Mouse (Mus musculus): ENCODE measurements around the gene Olfr13. TPM values are rescaled to one million over a fixed set of nuclear protein-coding genes. Genes with fewer than 3 reads are reported as not detected.
"Not testable (repeated sequence)": the region's sequence is repeated elsewhere in the genome, so short reads cannot be mapped to it uniquely, and the experiment has no call there.

The Olfr13 gene
- polyA plus RNA-seq (2012; rRNA removed): not detected in 2 replicates

DNA sequence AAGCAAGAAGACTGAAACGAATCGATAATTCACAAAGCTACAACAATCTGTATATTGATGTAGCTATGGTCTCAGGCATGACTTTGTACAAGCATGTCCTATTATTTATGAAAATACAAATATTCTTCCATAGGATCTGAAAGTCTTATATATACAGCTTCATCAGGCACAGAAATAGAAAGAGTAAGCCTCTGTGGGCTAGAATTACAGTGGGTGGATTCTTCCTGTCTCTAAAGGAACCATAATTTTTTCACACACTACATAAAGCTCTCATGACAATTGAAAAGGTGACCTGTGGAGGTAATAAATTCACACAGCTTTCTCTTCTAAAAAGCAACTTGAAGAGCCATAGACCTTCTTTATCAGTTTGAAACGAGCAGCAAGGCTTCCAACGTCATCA lies at the start of gene Olfr13:
Olfr13 (plus strand) TSS at position 301 of the 400 bp plus-strand sequence.
- WGBS: 52% methylated on average over 4 of the region's 4 CpGs
- no peak for DNase-seq
- TF ChIP-seq CTCF (IDR thresholded peaks at IDR 0.05; ENCODE audit: insufficient read depth, low read length): no peak
- no peak within 1 kb of the TSS for H3K4me3 ChIP-seq (replicated peaks; ENCODE audit: extremely low read depth, low read depth, low read length)
- H3K4me1 ChIP-seq (ENCODE audit: control insufficient read depth, insufficient read depth, low read length): no peaks in the 10 kb centered on the region

- 73% methylated on average over 2 of the region's 2 CpGs for WGBS
- not testable (repeated sequence) for H3K4me1 ChIP-seq (ENCODE audit: control insufficient read depth, insufficient read depth, low read length); H3K4me3 ChIP-seq (replicated peaks; ENCODE audit: extremely low read depth, low read depth, low read length); DNase-seq
Observed at GRCm38 (mm10) chr6:43146267-43146666, 25.7 kb upstream of the Olfr13 start, which contains the start of gene Olfr237-ps1. Gene Olfr237-ps1 (plus strand): TSS chr6:43146567.

DNA sequence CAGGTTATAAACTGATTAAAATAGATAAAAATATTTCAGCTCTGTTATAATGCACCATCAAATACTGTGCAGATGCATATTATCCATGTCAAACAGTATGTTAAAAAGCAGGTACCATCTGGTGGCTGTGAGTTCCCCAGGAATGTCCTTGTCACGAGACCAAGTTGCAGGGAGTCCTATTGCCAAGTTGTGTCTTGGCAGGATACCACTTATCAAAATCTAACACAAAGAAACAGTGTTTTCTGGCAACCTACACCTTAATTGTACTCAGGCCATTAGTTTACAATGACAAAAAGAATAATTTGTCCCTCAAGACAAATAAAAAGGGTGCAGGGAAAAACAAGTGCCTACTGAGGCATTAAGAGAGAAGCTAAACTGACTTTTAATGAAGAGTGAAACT lies 12.4 kb upstream of the Olfr13 start:
- WGBS: 39% methylated on average over 1 of the region's 1 CpGs
- H3K4me3 ChIP-seq (replicated peaks; ENCODE audit: extremely low read depth, low read depth, low read length): no peak overlapping the region
- no peaks in the 10 kb centered on the region for H3K4me1 ChIP-seq (ENCODE audit: control insufficient read depth, insufficient read depth, low read length)
- DNase-seq: no peak
- TF ChIP-seq CTCF (IDR thresholded peaks at IDR 0.05; ENCODE audit: insufficient read depth, low read length): no peak

DNA sequence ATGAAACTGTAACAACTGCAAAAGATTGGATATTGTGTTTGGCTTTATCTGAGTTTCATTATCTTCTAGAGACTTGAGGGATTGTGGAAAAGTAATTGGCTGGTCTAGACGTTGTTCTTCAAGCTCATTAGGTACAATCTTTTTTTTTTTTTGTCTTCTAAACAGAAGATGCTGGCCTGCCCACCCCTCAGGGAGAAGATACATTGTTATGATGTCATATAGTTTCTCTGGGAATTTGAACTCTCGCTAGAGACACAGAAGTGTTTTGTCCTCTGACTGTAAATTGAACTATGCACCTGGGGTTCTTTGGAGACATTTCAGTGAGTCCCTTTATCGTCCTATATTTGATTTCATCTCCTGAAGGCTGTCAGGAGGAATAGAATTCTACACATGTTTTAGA lies 9.0 kb upstream of the Olfr13 start, which contains the start of gene Olfr437:
Olfr437 (plus strand) TSS at position 301 of the 400 bp plus-strand sequence.
- H3K4me3 ChIP-seq (replicated peaks; ENCODE audit: extremely low read depth, low read depth, low read length): no peak within 1 kb of the TSS
- WGBS: 62% methylated on average over 3 of the region's 3 CpGs
- no peak for TF ChIP-seq CTCF (IDR thresholded peaks at IDR 0.05; ENCODE audit: insufficient read depth, low read length)
- TF ChIP-seq POLR2A (IDR thresholded peaks at IDR 0.05; ENCODE audit: borderline replicate concordance, extremely low read depth, low read depth, low read length): no peak
- H3K4me1 ChIP-seq (ENCODE audit: control insufficient read depth, insufficient read depth, low read length): no peaks in the 10 kb centered on the region
- no peak for DNase-seq

GRCm38 (mm10) chr6:43167246-43167645 lies 4.7 kb upstream of the Olfr13 start:
- WGBS: 91% methylated on average over 4 of the region's 4 CpGs
- no peak for DNase-seq
- H3K4me3 ChIP-seq (replicated peaks; ENCODE audit: extremely low read depth, low read depth, low read length): no peak overlapping the region
- no peak for TF ChIP-seq POLR2A (IDR thresholded peaks at IDR 0.05; ENCODE audit: borderline replicate concordance, extremely low read depth, low read depth, low read length)
- no peak for TF ChIP-seq CTCF (IDR thresholded peaks at IDR 0.05; ENCODE audit: insufficient read depth, low read length)
- H3K4me1 ChIP-seq (ENCODE audit: control insufficient read depth, insufficient read depth, low read length): no peaks in the 10 kb centered on the region

DNA sequence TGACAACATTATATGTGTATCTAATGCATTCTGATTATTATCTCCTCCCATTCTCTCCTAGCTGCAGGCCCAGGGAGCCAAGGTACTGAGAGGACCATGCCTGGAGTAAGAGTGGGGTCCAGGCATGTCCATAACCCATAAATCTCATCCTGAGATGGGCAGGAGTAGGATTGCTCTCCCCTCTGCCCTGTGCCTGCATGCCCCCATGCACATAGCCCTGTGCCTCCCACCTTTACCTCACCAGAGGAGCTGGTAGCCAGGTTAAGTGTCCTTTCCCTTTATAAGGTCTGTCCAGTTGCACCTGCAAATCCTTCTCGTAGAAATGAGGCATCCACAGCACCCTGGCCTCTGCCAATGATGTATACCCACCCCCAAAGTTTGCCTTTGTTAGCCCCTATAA lies 6.2 kb downstream of the Olfr13 start:
- no peaks in the 10 kb centered on the region for H3K4me1 ChIP-seq (ENCODE audit: control insufficient read depth, insufficient read depth, low read length)
- 50% methylated on average over 1 of the region's 1 CpGs for WGBS
- no peak for TF ChIP-seq POLR2A (IDR thresholded peaks at IDR 0.05; ENCODE audit: borderline replicate concordance, extremely low read depth, low read depth, low read length)
- no peak for TF ChIP-seq CTCF (IDR thresholded peaks at IDR 0.05; ENCODE audit: insufficient read depth, low read length)

GRCm38 (mm10) chr6:43178584-43179501 lies 6.9 kb downstream of the Olfr13 start:
- H3K4me1 ChIP-seq (ENCODE audit: control insufficient read depth, insufficient read depth, low read length): no peaks in the 10 kb centered on the region
- no peak overlapping the region for H3K4me3 ChIP-seq (replicated peaks; ENCODE audit: extremely low read depth, low read depth, low read length)
- DNase-seq: no peak
- TF ChIP-seq CTCF (IDR thresholded peaks at IDR 0.05; ENCODE audit: insufficient read depth, low read length) (no peak), POLR2A (IDR thresholded peaks at IDR 0.05; ENCODE audit: borderline replicate concordance, extremely low read depth, low read depth, low read length) (no peak)
- WGBS: 44% methylated on average over 6 of the region's 6 CpGs

More for the DNA sequence above, 6.2 kb downstream of the Olfr13 start:
- no peak for DNase-seq
- no peak overlapping the region for H3K4me3 ChIP-seq (replicated peaks; ENCODE audit: extremely low read depth, low read depth, low read length)

GRCm38 (mm10) chr6:43190986-43191385 lies 19.0 kb downstream of the Olfr13 start:
- H3K4me1 ChIP-seq (ENCODE audit: control insufficient read depth, insufficient read depth, low read length): no peaks in the 10 kb centered on the region
- no peak overlapping the region for H3K4me3 ChIP-seq (replicated peaks; ENCODE audit: extremely low read depth, low read depth, low read length)
- 40% methylated on average over 3 of the region's 3 CpGs for WGBS
- TF ChIP-seq CTCF (IDR thresholded peaks at IDR 0.05; ENCODE audit: insufficient read depth, low read length) (no peak), POLR2A (IDR thresholded peaks at IDR 0.05; ENCODE audit: borderline replicate concordance, extremely low read depth, low read depth, low read length) (no peak)
- DNase-seq: no peak

DNA sequence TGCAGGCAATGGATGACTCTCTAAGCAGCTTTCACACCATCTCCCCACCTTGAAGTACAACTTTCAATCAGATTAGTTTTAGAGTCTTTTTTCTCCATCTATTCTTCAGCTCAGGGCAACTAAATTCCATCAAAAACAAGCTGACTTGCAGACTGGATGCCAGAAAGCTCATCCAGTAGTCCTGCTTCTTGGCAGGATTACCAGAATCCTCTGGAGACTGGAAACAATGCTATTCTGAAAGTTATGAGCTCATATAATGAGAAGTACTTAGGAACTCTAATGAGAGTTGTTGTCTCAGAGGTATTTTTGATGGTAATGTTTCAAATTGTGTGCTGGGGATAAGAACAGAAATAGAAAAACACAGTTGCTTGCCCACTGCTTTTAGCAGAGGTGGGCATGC lies 24.8 kb downstream of the Olfr13 start, which contains the start of gene Olfr435:
Olfr435 (plus strand) TSS at position 366 of the 400 bp plus-strand sequence.
- no peaks in the 10 kb centered on the region for H3K4me1 ChIP-seq (ENCODE audit: control insufficient read depth, insufficient read depth, low read length)
- TF ChIP-seq CTCF (IDR thresholded peaks at IDR 0.05; ENCODE audit: insufficient read depth, low read length): no peak
- TF ChIP-seq POLR2A (IDR thresholded peaks at IDR 0.05; ENCODE audit: borderline replicate concordance, extremely low read depth, low read depth, low read length): no peak
- no peak for DNase-seq
- H3K4me3 ChIP-seq (replicated peaks; ENCODE audit: extremely low read depth, low read depth, low read length): no peak within 1 kb of the TSS

DNA sequence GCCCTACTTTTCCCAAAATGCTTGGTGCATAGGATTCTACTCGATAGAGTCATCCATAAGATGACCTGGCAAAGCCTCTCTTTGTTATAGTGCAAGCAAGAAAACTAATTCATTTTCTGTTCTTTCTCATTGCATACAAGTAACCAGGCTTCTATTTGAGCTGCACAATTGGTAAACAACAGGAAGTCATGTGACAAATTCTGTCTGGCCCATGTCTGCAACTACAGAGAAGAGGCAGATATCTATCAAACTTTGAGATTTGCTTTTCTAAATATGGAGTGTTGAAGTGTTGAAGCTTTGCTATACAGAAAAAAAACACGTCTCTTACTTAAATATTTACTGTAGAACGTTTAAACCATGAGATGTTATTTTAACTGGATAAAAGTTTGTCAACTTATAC lies 26.2 kb downstream of the Olfr13 start:
- DNase-seq: no peak
- no peak overlapping the region for H3K4me3 ChIP-seq (replicated peaks; ENCODE audit: extremely low read depth, low read depth, low read length)
- H3K4me1 ChIP-seq (ENCODE audit: control insufficient read depth, insufficient read depth, low read length): no peaks in the 10 kb centered on the region
- 34% methylated on average over 3 of the region's 3 CpGs for WGBS
- TF ChIP-seq CTCF (IDR thresholded peaks at IDR 0.05; ENCODE audit: insufficient read depth, low read length): no peak
- no peak for TF ChIP-seq POLR2A (IDR thresholded peaks at IDR 0.05; ENCODE audit: borderline replicate concordance, extremely low read depth, low read depth, low read length)
